Comparison of ENCODE assay signal across 7 mouse cellular contexts in the genomic region with DNA sequence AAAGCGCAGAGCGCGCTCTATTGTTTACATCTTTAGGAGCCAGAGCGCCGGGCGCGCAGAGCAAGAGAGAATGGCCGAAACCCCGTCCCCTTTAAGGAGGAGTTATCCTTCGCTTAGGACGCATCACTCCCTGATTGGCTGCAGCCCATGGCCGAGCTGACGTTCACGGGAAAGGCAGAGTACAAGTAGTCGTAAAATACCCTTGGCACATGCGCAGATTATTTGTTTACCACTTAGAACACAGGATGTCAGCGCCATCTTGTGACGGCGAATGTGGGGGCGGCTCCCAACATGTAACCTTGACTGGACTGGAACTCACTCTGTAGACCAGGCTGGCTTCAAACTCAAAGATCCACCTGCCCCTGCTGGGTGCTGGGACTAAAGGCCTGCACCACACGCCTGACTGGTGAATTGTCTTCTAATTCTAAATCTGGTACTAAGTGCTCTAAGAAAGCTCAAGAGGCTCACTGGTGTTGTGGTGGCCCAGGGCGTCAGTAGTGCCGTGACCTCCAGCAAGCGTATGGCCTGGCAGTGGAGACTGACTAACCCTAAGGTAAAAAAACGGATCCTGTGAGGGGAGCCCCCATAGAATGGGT. TPM values are rescaled to one million over a fixed set of nuclear protein-coding genes. Genes with fewer than 3 reads are reported as not detected.
A peak's percentile ranks its signal among the peaks of the same experiment; 100 is the strongest.
DNase-seq lines count a peak whose midpoint lies in the region; ATAC-seq and TF ChIP-seq lines count a peak whose summit lies in the region.
"Not testable (repeated sequence)": the region's sequence is repeated elsewhere in the genome, so short reads cannot be mapped to it uniquely, and the experiment has no call there.

No protein-coding gene starts in this region.

- H3K9ac ChIP-seq in embryonic facial prominence, embryonic 13.5 days: peak overlapping the region; percentile 83
- H3K9ac ChIP-seq in intestine, embryonic 15.5 days: peak overlapping the region; percentile 65
- peak overlapping the region; percentile 73 for H3K9ac ChIP-seq in limb, embryonic 12.5 days (replicated peaks)

- 3% methylated on average over 25 of the region's 25 CpGs for WGBS in bone marrow, adult 2 months
- WGBS in embryonic facial prominence, embryonic 13.5 days: 21% methylated on average over 25 of the region's 25 CpGs
- WGBS in intestine, embryonic 15.5 days: 19% methylated on average over 24 of the region's 25 CpGs
- 18% methylated on average over 25 of the region's 25 CpGs for WGBS in limb, embryonic 12.5 days

- H3K27me3 ChIP-seq in embryonic facial prominence, embryonic 13.5 days; intestine, embryonic 15.5 days (replicated peaks); limb, embryonic 12.5 days; megakaryocyte, embryonic 14.5 days (replicated peaks): not testable (repeated sequence)

- peak overlapping the region; percentile 66 for H3K4me3 ChIP-seq in bone marrow, adult 2 months (replicated peaks; ENCODE audit: control insufficient read depth, low read depth, low read length)
- peak overlapping the region; percentile 65 for H3K4me3 ChIP-seq in embryonic facial prominence, embryonic 13.5 days
- peak overlapping the region; percentile 52 for H3K4me3 ChIP-seq in intestine, embryonic 15.5 days (replicated peaks)
- peak overlapping the region; percentile 60 for H3K4me3 ChIP-seq in limb, embryonic 12.5 days (replicated peaks)
- H3K4me3 ChIP-seq in megakaryocyte, embryonic 14.5 days (replicated peaks): peak overlapping the region; percentile 85

- TF ChIP-seq POLR2A in bone marrow, adult 2 months (IDR thresholded peaks at IDR 0.05; ENCODE audit: borderline replicate concordance, control insufficient read depth, low read depth, low read length): peak; percentile 66; the same call in 1 of the 2 replicates

- not testable (repeated sequence) for H3K4me1 ChIP-seq in bone marrow, adult 2 months (ENCODE audit: control insufficient read depth, insufficient read depth, low read length); intestine, embryonic 15.5 days (replicated peaks)
- H3K4me1 ChIP-seq in embryonic facial prominence, embryonic 13.5 days: peaks cover 16% of the 10 kb centered on the region
- peaks cover 13% of the 10 kb centered on the region for H3K4me1 ChIP-seq in limb, embryonic 12.5 days (replicated peaks)
- peaks cover 26% of the 10 kb centered on the region for H3K4me1 ChIP-seq in megakaryocyte, embryonic 14.5 days

- H3K9me3 ChIP-seq in embryonic facial prominence, embryonic 13.5 days; intestine, embryonic 15.5 days; limb, embryonic 12.5 days; megakaryocyte, embryonic 14.5 days: not testable (repeated sequence)

- not testable (repeated sequence) for ATAC-seq in embryonic facial prominence, embryonic 13.5 days (ENCODE audit: insufficient number of reproducible peaks, insufficient read depth, low FRiP score, low TSS enrichment, low read depth)
- ATAC-seq in intestine, embryonic 15.5 days: peak; percentile 82
- ATAC-seq in limb, embryonic 12.5 days (ENCODE audit: insufficient number of reproducible peaks, insufficient read depth, low FRiP score, low TSS enrichment, low read depth): peak; percentile 63

- peak overlapping the region; percentile 95 for H3K27ac ChIP-seq in bone marrow, adult 2 months (ENCODE audit: control insufficient read depth, insufficient read depth, low read depth, low read length, poor library complexity)
- H3K27ac ChIP-seq in embryonic facial prominence, embryonic 13.5 days: peak overlapping the region; percentile 94
- peak overlapping the region; percentile 91 for H3K27ac ChIP-seq in intestine, embryonic 15.5 days
- H3K27ac ChIP-seq in limb, embryonic 12.5 days: peak overlapping the region; percentile 94

- not testable (repeated sequence) for H3K36me3 ChIP-seq in embryonic facial prominence, embryonic 13.5 days; intestine, embryonic 15.5 days; limb, embryonic 12.5 days; megakaryocyte, embryonic 14.5 days (replicated peaks; ENCODE audit: low read length)

- peak; percentile 66 to 73 for DNase-seq in heart, adult 9 months (ENCODE audit: low spot score in 2 of 2)
- DNase-seq in retina, postnatal 1 day: peak; percentile 81

- not testable (repeated sequence) for TF ChIP-seq CTCF in bone marrow, adult 2 months (IDR thresholded peaks at IDR 0.05; ENCODE audit: control insufficient read depth, insufficient read depth, low read length)

- H3K4me2 ChIP-seq in embryonic facial prominence, embryonic 13.5 days: peak overlapping the region; percentile 72
- peak overlapping the region; percentile 58 for H3K4me2 ChIP-seq in intestine, embryonic 15.5 days (replicated peaks)
- peak overlapping the region; percentile 67 for H3K4me2 ChIP-seq in limb, embryonic 12.5 days

RNA-seq across cellular contexts. Expression of a gene that starts 4.3 kb away (rescaled TPM):
- polyA plus RNA-seq in bone marrow, adult 2 months (2011; ENCODE audit: insufficient read depth, insufficient read length, low replicate concordance, missing spikeins): not detected in 2 replicates
- not detected in 2 replicates for polyA plus RNA-seq in embryonic facial prominence, embryonic 13.5 days (2015; fragmentation: Nextera tagmentation; extraction: Ambion mirVana)
- 4.3 and 10.8 TPM in 2 replicates for polyA plus RNA-seq in intestine, embryonic 15.5 days (2015; fragmentation: Nextera tagmentation; extraction: Ambion mirVana)
- 0.20 TPM in 2 replicates for polyA plus RNA-seq in limb, embryonic 12.5 days (2016; fragmentation: Nextera tagmentation; extraction: Ambion mirVana)
- 2.6 TPM in 1 of 2 replicates, not detected in the other for polyA plus RNA-seq in megakaryocyte, embryonic 14.5 days (2012; ENCODE audit: insufficient read depth, low replicate concordance)

RNA-seq across cellular contexts. Expression of a gene that starts 18.1 kb away (rescaled TPM):
- polyA plus RNA-seq in bone marrow, adult 2 months (2011; ENCODE audit: insufficient read depth, insufficient read length, low replicate concordance, missing spikeins): 161 and 213 TPM in 2 replicates
- polyA plus RNA-seq in embryonic facial prominence, embryonic 13.5 days (2015; fragmentation: Nextera tagmentation; extraction: Ambion mirVana): 83.9 and 87.7 TPM in 2 replicates
- polyA plus RNA-seq in intestine, embryonic 15.5 days (2015; fragmentation: Nextera tagmentation; extraction: Ambion mirVana): 61.2 and 66.4 TPM in 2 replicates
- polyA plus RNA-seq in limb, embryonic 12.5 days (2016; fragmentation: Nextera tagmentation; extraction: Ambion mirVana): 111 and 118 TPM in 2 replicates
- 44.3 and 152 TPM in 2 replicates for polyA plus RNA-seq in megakaryocyte, embryonic 14.5 days (2012; ENCODE audit: insufficient read depth, low replicate concordance)

RNA-seq across cellular contexts. Expression of a gene that starts 18.1 kb away (rescaled TPM):
- polyA plus RNA-seq in bone marrow, adult 2 months (2011; ENCODE audit: insufficient read depth, insufficient read length, low replicate concordance, missing spikeins): 169 and 195 TPM in 2 replicates
- 278 and 306 TPM in 2 replicates for polyA plus RNA-seq in embryonic facial prominence, embryonic 13.5 days (2015; fragmentation: Nextera tagmentation; extraction: Ambion mirVana)
- polyA plus RNA-seq in intestine, embryonic 15.5 days (2015; fragmentation: Nextera tagmentation; extraction: Ambion mirVana): 198 and 200 TPM in 2 replicates
- 310 and 324 TPM in 2 replicates for polyA plus RNA-seq in limb, embryonic 12.5 days (2016; fragmentation: Nextera tagmentation; extraction: Ambion mirVana)
- 369 and 449 TPM in 2 replicates for polyA plus RNA-seq in megakaryocyte, embryonic 14.5 days (2012; ENCODE audit: insufficient read depth, low replicate concordance)

RNA-seq across cellular contexts. Expression of a gene that starts 18.3 kb away (rescaled TPM):
- polyA plus RNA-seq in bone marrow, adult 2 months (2011; ENCODE audit: insufficient read depth, insufficient read length, low replicate concordance, missing spikeins): 7.0 and 21.5 TPM in 2 replicates
- 67.3 and 67.7 TPM in 2 replicates for polyA plus RNA-seq in embryonic facial prominence, embryonic 13.5 days (2015; fragmentation: Nextera tagmentation; extraction: Ambion mirVana)
- 42.6 and 45.8 TPM in 2 replicates for polyA plus RNA-seq in intestine, embryonic 15.5 days (2015; fragmentation: Nextera tagmentation; extraction: Ambion mirVana)
- polyA plus RNA-seq in limb, embryonic 12.5 days (2016; fragmentation: Nextera tagmentation; extraction: Ambion mirVana): 65.0 and 69.1 TPM in 2 replicates
- 100 and 136 TPM in 2 replicates for polyA plus RNA-seq in megakaryocyte, embryonic 14.5 days (2012; ENCODE audit: insufficient read depth, low replicate concordance)

RNA-seq across cellular contexts. Expression of a gene that starts 39.7 kb away (rescaled TPM):
- polyA plus RNA-seq in bone marrow, adult 2 months (2011; ENCODE audit: insufficient read depth, insufficient read length, low replicate concordance, missing spikeins): 117 and 121 TPM in 2 replicates
- 423 and 434 TPM in 2 replicates for polyA plus RNA-seq in embryonic facial prominence, embryonic 13.5 days (2015; fragmentation: Nextera tagmentation; extraction: Ambion mirVana)
- polyA plus RNA-seq in intestine, embryonic 15.5 days (2015; fragmentation: Nextera tagmentation; extraction: Ambion mirVana): 474 and 479 TPM in 2 replicates
- 453 and 465 TPM in 2 replicates for polyA plus RNA-seq in limb, embryonic 12.5 days (2016; fragmentation: Nextera tagmentation; extraction: Ambion mirVana)
- 21.6 and 178 TPM in 2 replicates for polyA plus RNA-seq in megakaryocyte, embryonic 14.5 days (2012; ENCODE audit: insufficient read depth, low replicate concordance)
